Mouse (Mus musculus) spleen, adult 2 months (tissue): ENCODE measurements around the gene Sf3a2. TPM values are rescaled to one million over a fixed set of nuclear protein-coding genes. Genes with fewer than 3 reads are reported as not detected.

Source experiments
- DNase-seq, 2 experiments: peaks; one replicate each; pipeline versions ENCODE4 v3.0.0 to v3.0.0-alpha.2; 2012 to 2021; ENCODE audit warnings: low spot score in 2 of 2, low read depth in 1 of 2
- H3K27ac ChIP-seq: fragments of 200-500 bp; 2 replicates; pipeline ENCODE4 v1.5.1; 2012; ENCODE audit warnings: low read length, inconsistent platforms; ENCODE audit not compliant: insufficient read depth
- H3K27me3 ChIP-seq: fragments of 200-500 bp; 2 replicates; pipeline ENCODE4 v1.6.1; 2012; ENCODE audit warnings: mild to moderate bottlenecking, moderate library complexity, low read length, inconsistent platforms; ENCODE audit not compliant: control insufficient read depth, insufficient read depth
- H3K36me3 ChIP-seq: fragments of 200-500 bp; 2 replicates; pipeline ENCODE4 v1.6.1; 2012; ENCODE audit warnings: mild to moderate bottlenecking, low read length, inconsistent platforms; ENCODE audit not compliant: control insufficient read depth, insufficient read depth
- H3K4me1 ChIP-seq: fragments of 200-500 bp; 2 replicates; pipeline ENCODE4 v1.6.1; 2011; ENCODE audit warnings: inconsistent platforms; ENCODE audit not compliant: control insufficient read depth, insufficient read depth, insufficient read length
- H3K4me3 ChIP-seq: fragments of 200-500 bp; 2 replicates; pipeline ENCODE4 v1.5.1; 2011; ENCODE audit warnings: mild to moderate bottlenecking, inconsistent platforms; ENCODE audit not compliant: insufficient read depth, insufficient read length; ENCODE audit errors: extremely low read depth
- CTCF ChIP-seq: fragments of 200-500 bp; IDR thresholded peaks from 2 replicates; pipeline ENCODE4 v1.5.1; 2011; ENCODE audit warnings: mild to moderate bottlenecking, inconsistent platforms; ENCODE audit not compliant: insufficient read depth, insufficient read length, insufficient replicate concordance; ENCODE audit errors: extremely low read depth
- POLR2A ChIP-seq: fragments of 200-500 bp; IDR thresholded peaks from 2 replicates; pipeline ENCODE4 v1.6.1; 2011; ENCODE audit warnings: low read depth, low read length, inconsistent platforms
- WGBS: fragments of 180-500 bp; shearing (Covaris S2); methylation state at CpG from one replicate; pipeline ENCODE4 v1.1.7; 2018; 5-methylcytosine and 5-hydroxymethylcytosine counted together
- polyA plus RNA-seq: library from polyadenylated mRNA; depleted of rRNA; stranded (reverse); fragments of >200 nt; gene quantifications from 2 replicates; pipeline ENCODE4 v1.2.3, GENCODE M21; 2012; rRNA removed

Gene Sf3a2
- polyA plus RNA-seq, 1 experiment = 38.7 TPM

GRCm38 (mm10) chr10:80845055-80845693, 47.2 kb downstream of the Sf3a2 start:
- no peak overlapping the region for H3K4me3 ChIP-seq
- H3K27me3 ChIP-seq = peaks cover 6% of the 10 kb centered on the region; the same call in 1 of the 2 replicates
- no peak overlapping the region for H3K27ac ChIP-seq
- TF ChIP-seq POLR2A (no peak), CTCF (no peak)
- no peak for DNase-seq
- H3K36me3 ChIP-seq = no peaks in the 10 kb centered on the region
- WGBS = 74% methylated on average over 8 of the region's 8 CpGs
- H3K4me1 ChIP-seq = no peaks in the 10 kb centered on the region

GRCm38 (mm10) chr10:80845732-80846131, 47.7 kb downstream of the Sf3a2 start:
- Histone ChIP-seq H3K36me3 (no peaks in the 10 kb centered on the region), H3K27me3 (peaks cover 6% of the 10 kb centered on the region; the same call in 1 of the 2 replicates), H3K4me3 (no peak overlapping the region), H3K4me1 (no peaks in the 10 kb centered on the region), H3K27ac (no peak overlapping the region)
- WGBS = 83% methylated on average over 12 of the region's 12 CpGs
- no peak for DNase-seq
- TF ChIP-seq CTCF (no peak), POLR2A (no peak)

GRCm38 (mm10) chr10:80848571-80848970, 50.6 kb downstream of the Sf3a2 start:
- TF ChIP-seq CTCF = no peak
- TF ChIP-seq POLR2A = no peak
- peak; percentile 38 to 64 for DNase-seq
- Histone ChIP-seq H3K27me3 (peaks cover 2% of the 10 kb centered on the region; the same call in 1 of the 2 replicates), H3K4me3 (no peak overlapping the region), H3K4me1 (no peaks in the 10 kb centered on the region), H3K27ac (no peak overlapping the region), H3K36me3 (peaks cover 9% of the 10 kb centered on the region; the same call in 1 of the 2 replicates)
- 3% methylated on average over 10 of the region's 10 CpGs for WGBS

Other genes with a start within 250 kb of the Sf3a2 start
- gene Rexo1, start 236.6 kb upstream of the Sf3a2 start, polyA plus RNA-seq = 78.0 and 95.1 TPM in 2 replicates
- gene Klf16, start 220.9 kb upstream of the Sf3a2 start, polyA plus RNA-seq = 27.9 and 41.8 TPM in 2 replicates
- gene Abhd17a, start 207.9 kb upstream of the Sf3a2 start, polyA plus RNA-seq = 220 and 302 TPM in 2 replicates
- gene Scamp4, start 195.3 kb upstream of the Sf3a2 start, polyA plus RNA-seq = 94.8 and 110 TPM in 2 replicates
- 17.0 and 25.7 TPM in 2 replicates for gene Adat3, start 195.3 kb upstream of the Sf3a2 start, polyA plus RNA-seq
- 2.9 and 3.0 TPM in 2 replicates for gene Gm49322, start 192.2 kb upstream of the Sf3a2 start, polyA plus RNA-seq
- gene Csnk1g2, start 175.4 kb upstream of the Sf3a2 start, polyA plus RNA-seq = 206 and 283 TPM in 2 replicates
- gene Btbd2, start 141.1 kb upstream of the Sf3a2 start, polyA plus RNA-seq = 49.5 and 66.1 TPM in 2 replicates
- 351 and 533 TPM in 2 replicates for gene Mknk2, start 120.1 kb upstream of the Sf3a2 start, polyA plus RNA-seq
- gene Mob3a, start 96.2 kb upstream of the Sf3a2 start, polyA plus RNA-seq = 130 and 156 TPM in 2 replicates
- gene Izumo4, start 96.0 kb upstream of the Sf3a2 start, polyA plus RNA-seq = 49.0 and 60.8 TPM in 2 replicates
- 92.5 and 111 TPM in 2 replicates for gene Ap3d1, start 55.9 kb upstream of the Sf3a2 start, polyA plus RNA-seq
- gene Dot1l, start 43.0 kb upstream of the Sf3a2 start, polyA plus RNA-seq = 46.2 and 56.2 TPM in 2 replicates
- gene Plekhj1, start 428 bp downstream of the Sf3a2 start, polyA plus RNA-seq = 71.8 and 97.5 TPM in 2 replicates
- gene Amh, start 7.0 kb downstream of the Sf3a2 start, polyA plus RNA-seq = 1.3 and 2.3 TPM in 2 replicates
- not detected in 2 replicates for gene Jsrp1, start 15.3 kb downstream of the Sf3a2 start, polyA plus RNA-seq
- gene Oaz1, start 28.5 kb downstream of the Sf3a2 start, polyA plus RNA-seq = 730 and 862 TPM in 2 replicates
- gene Lingo3, start 45.8 kb downstream of the Sf3a2 start, polyA plus RNA-seq = 0.02 TPM in 2 replicates
- 84.0 and 103 TPM in 2 replicates for gene Lsm7, start 57.0 kb downstream of the Sf3a2 start, polyA plus RNA-seq
- gene Sppl2b, start 57.1 kb downstream of the Sf3a2 start, polyA plus RNA-seq = 127 and 130 TPM in 2 replicates
- gene Tmprss9, start 73.7 kb downstream of the Sf3a2 start, polyA plus RNA-seq = 0.08 and 0.09 TPM in 2 replicates
- gene Timm13, start 102.8 kb downstream of the Sf3a2 start, polyA plus RNA-seq = 123 and 133 TPM in 2 replicates
- gene Lmnb2, start 120.0 kb downstream of the Sf3a2 start, polyA plus RNA-seq = 11.0 and 13.2 TPM in 2 replicates
- 35.7 and 46.8 TPM in 2 replicates for gene Gadd45b, start 131.9 kb downstream of the Sf3a2 start, polyA plus RNA-seq
- gene Gng7, start 216.7 kb downstream of the Sf3a2 start, polyA plus RNA-seq = 0.75 and 0.91 TPM in 2 replicates
- gene Diras1, start 227.5 kb downstream of the Sf3a2 start, polyA plus RNA-seq = 0.04 TPM in 1 of 2 replicates, not detected in the other
- 22.3 and 26.0 TPM in 2 replicates for gene Slc39a3, start 239.2 kb downstream of the Sf3a2 start, polyA plus RNA-seq